Mouse (Mus musculus) kidney, embryonic 16.5 days (tissue): ENCODE results near the gene Psd4. TPM values are rescaled to one million over a fixed set of nuclear protein-coding genes. Genes with fewer than 3 reads are reported as not detected.

Experiments used
- ATAC-seq: fragments of 200-750 bp; cut with Nextera tagmentation; 2 replicates; pipeline ENCODE4 v1.8.0; 2017; ENCODE audit warnings: moderate TSS enrichment; ENCODE audit not compliant: low FRiP score, low TSS enrichment
- H3K27ac ChIP-seq: fragments of 300-500 bp; sonication (generic); 2 replicates; pipeline ENCODE4 v1.5.1; 2014; ENCODE audit warnings: low read length
- H3K27me3 ChIP-seq: fragments of 300-500 bp; sonication (generic); 2 replicates; pipeline ENCODE4 v1.6.1; 2014; ENCODE audit warnings: low read length, control low read depth, mixed read lengths; ENCODE audit not compliant: insufficient read depth
- H3K36me3 ChIP-seq: fragments of 300-500 bp; sonication (generic); 2 replicates; pipeline ENCODE4 v1.6.1; 2014; ENCODE audit warnings: low read length, control low read depth, mixed read lengths; ENCODE audit not compliant: insufficient read depth
- H3K4me1 ChIP-seq: fragments of 300-500 bp; sonication (generic); 2 replicates; pipeline ENCODE4 v1.6.1; 2014; ENCODE audit warnings: low read length, control low read depth, mixed read lengths; ENCODE audit not compliant: insufficient read depth
- H3K4me2 ChIP-seq: fragments of 300-500 bp; sonication (generic); replicated peaks from 2 replicates; pipeline ENCODE4 v1.6.1; 2014; ENCODE audit warnings: low read depth, low read length
- H3K4me3 ChIP-seq: fragments of 300-500 bp; sonication (generic); 2 replicates; pipeline ENCODE4 v1.5.1; 2014; ENCODE audit warnings: mild to moderate bottlenecking, low read length
- H3K9ac ChIP-seq: fragments of 300-500 bp; sonication (generic); replicated peaks from 2 replicates; pipeline ENCODE4 v1.6.1; 2014; ENCODE audit warnings: low read length
- H3K9me3 ChIP-seq: fragments of 300-500 bp; sonication (generic); 2 replicates; pipeline ENCODE4 v1.6.1; 2016; ENCODE audit warnings: low read length, control low read depth
- WGBS: fragments of 180-500 bp; shearing (Covaris S2); extraction: QIAGEN DNeasy Blood & Tissue Kit; methylation state at CpG from one replicate; pipeline ENCODE4 v1.1.7; 2014; 5-methylcytosine and 5-hydroxymethylcytosine counted together
- polyA plus RNA-seq: library from polyadenylated mRNA; unstranded; fragments of >200 nt; fragmentation: Nextera tagmentation; extraction: Ambion mirVana; gene quantifications from 2 replicates; pipeline ENCODE4 v1.2.1, GENCODE M21; 2015

Gene Psd4
- polyA plus RNA-seq, 1 experiment from 2014 or later, result 3.1 TPM

GRCm38 (mm10) chr2:24454429-24455011 lies 87.1 kb downstream of the Psd4 start:
- Histone ChIP-seq H3K9me3 (no peaks in the 10 kb centered on the region), H3K36me3 (0 out of 2 replicates have a peak, but pooled peaks cover 5% of the 10 kb centered on the region), H3K4me2 (0 out of 2 replicates have a peak overlapping the region, but pooled peaks have one; percentile 4), H3K4me3 (no peak overlapping the region), H3K27me3 (no peaks in the 10 kb centered on the region), H3K4me1 (peaks cover 58% of the 10 kb centered on the region), H3K9ac (0 out of 2 replicates have a peak overlapping the region, but pooled peaks have one; percentile 41), H3K27ac (peak overlapping the region; percentile 93)
- 33% methylated on average over 1 of the region's 1 CpGs for WGBS
- peak; percentile 46; the same call in 1 of the 2 replicates for ATAC-seq

- Histone ChIP-seq H3K4me1 (peaks cover 65% of the 10 kb centered on the region), H3K27me3 (no peaks in the 10 kb centered on the region), H3K4me3 (no peak overlapping the region), H3K4me2 (0 out of 2 replicates have a peak overlapping the region, but pooled peaks have one; percentile 4), H3K9ac (peak overlapping the region; percentile 41), H3K36me3 (0 out of 2 replicates have a peak, but pooled peaks cover 5% of the 10 kb centered on the region), H3K9me3 (no peaks in the 10 kb centered on the region), H3K27ac (peak overlapping the region; percentile 93)
- WGBS, result 22% methylated on average over 6 of the region's 6 CpGs
- ATAC-seq, result 0 out of 2 replicates have a peak, but pooled peaks have one; percentile 11
Measured at GRCm38 (mm10) chr2:24455057-24455855, 87.9 kb downstream of the Psd4 start.

- no peak overlapping the region for H3K9ac ChIP-seq
- no peaks in the 10 kb centered on the region for H3K9me3 ChIP-seq
- H3K27me3 ChIP-seq, result no peaks in the 10 kb centered on the region
- no peak overlapping the region for H3K4me3 ChIP-seq
- 0 out of 2 replicates have a peak, but pooled peaks cover 2% of the 10 kb centered on the region for H3K36me3 ChIP-seq
- 73% methylated on average over 4 of the region's 4 CpGs for WGBS
- H3K27ac ChIP-seq, result peak overlapping the region; percentile 61; the same call in 1 of the 2 replicates
- H3K4me2 ChIP-seq, result no peak overlapping the region
- peaks cover 76% of the 10 kb centered on the region for H3K4me1 ChIP-seq
- no peak for ATAC-seq
Measured at GRCm38 (mm10) chr2:24456841-24457240, 89.5 kb downstream of the Psd4 start.

- ATAC-seq, result no peak
- no peak overlapping the region for H3K4me3 ChIP-seq
- no peak overlapping the region for H3K9ac ChIP-seq
- 39% methylated on average over 9 of the region's 9 CpGs for whole genome bisulfite sequencing
- H3K4me2 ChIP-seq, result no peak overlapping the region
- peak overlapping the region; percentile 59 for H3K27ac ChIP-seq
- no peaks in the 10 kb centered on the region for H3K36me3 ChIP-seq
- H3K27me3 ChIP-seq, result no peaks in the 10 kb centered on the region
- peaks cover 52% of the 10 kb centered on the region for H3K4me1 ChIP-seq
- H3K9me3 ChIP-seq, result no peaks in the 10 kb centered on the region
Measured at GRCm38 (mm10) chr2:24460112-24460807, 92.9 kb downstream of the Psd4 start.

- H3K27me3 ChIP-seq, result no peaks in the 10 kb centered on the region
- WGBS, result 58% methylated on average over 2 of the region's 2 CpGs
- peak; percentile 91 for ATAC-seq
- no peak overlapping the region for H3K9ac ChIP-seq
- H3K4me2 ChIP-seq, result no peak overlapping the region
- H3K36me3 ChIP-seq, result no peaks in the 10 kb centered on the region
- no peak overlapping the region for H3K4me3 ChIP-seq
- H3K4me1 ChIP-seq, result peaks cover 47% of the 10 kb centered on the region
- H3K27ac ChIP-seq, result peak overlapping the region; percentile 65
- H3K9me3 ChIP-seq, result no peaks in the 10 kb centered on the region
Measured at GRCm38 (mm10) chr2:24460808-24461127, 93.4 kb downstream of the Psd4 start.

Other genes starting within 250 kb of the Psd4 start
- gene Il1f8, start 214.4 kb upstream of the Psd4 start, polyA plus RNA-seq, result not detected in 2 replicates
- gene Il1f9, start 181.1 kb upstream of the Psd4 start, polyA plus RNA-seq, result not detected in 2 replicates
- 0.36 and 0.40 TPM in 2 replicates for gene Il1f6, start 152.2 kb upstream of the Psd4 start, polyA plus RNA-seq
- 0.15 TPM in 1 of 2 replicates, not detected in the other for gene Il1f5, start 90.6 kb upstream of the Psd4 start, polyA plus RNA-seq
- not detected in 2 replicates for gene Il1f10, start 76.4 kb upstream of the Psd4 start, polyA plus RNA-seq
- gene Il1rn, start 30.7 kb upstream of the Psd4 start, polyA plus RNA-seq, result 1.1 and 1.7 TPM in 2 replicates
- 134 and 160 TPM in 2 replicates for gene Pax8, start 108.0 kb downstream of the Psd4 start, polyA plus RNA-seq